Mouse (Mus musculus): Measurements from ENCODE around the gene Ninj2. TPM values are rescaled to one million over a fixed set of nuclear protein-coding genes. Genes with fewer than 3 reads are reported as not detected.

Gene Ninj2
- polyA plus RNA-seq, 1 experiment from 2014 or later, result 0.44 TPM

DNA sequence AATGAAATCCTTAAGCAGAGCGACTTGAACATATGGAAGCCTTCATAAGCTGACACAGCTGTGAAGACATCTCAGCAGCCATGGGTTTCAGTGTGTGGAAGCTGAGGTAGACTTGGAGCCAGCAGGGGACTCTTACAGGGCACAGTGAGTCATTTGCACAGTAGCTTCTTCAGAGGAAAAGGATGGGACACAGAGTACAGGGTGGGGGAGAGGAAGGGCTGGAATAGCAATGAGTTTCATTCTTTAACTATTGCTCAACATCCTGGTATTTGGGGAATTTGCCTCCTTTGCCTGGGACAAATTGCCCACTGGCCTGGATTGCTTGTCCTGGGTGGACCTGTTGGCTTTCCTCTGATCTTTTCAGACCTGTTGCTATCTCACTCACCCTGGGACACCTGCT is 52.3 kb downstream of the Ninj2 start:
- Histone ChIP-seq H3K4me2 (replicated peaks; ENCODE audit: low read depth, low read length) (no peak overlapping the region), H3K36me3 (ENCODE audit: insufficient read depth, low read length) (no peaks in the 10 kb centered on the region), H3K27ac (ENCODE audit: low read length) (peak overlapping the region; percentile 90), H3K27me3 (replicated peaks; ENCODE audit: insufficient read depth, low read length) (no peaks in the 10 kb centered on the region), H3K4me1 (ENCODE audit: insufficient read depth, low read depth, low read length) (peaks cover 15% of the 10 kb centered on the region; the same call in 1 of the 2 replicates), H3K9ac (replicated peaks; ENCODE audit: low read depth) (no peak overlapping the region), H3K4me3 (ENCODE audit: low read depth, low read length) (no peak overlapping the region), H3K9me3 (ENCODE audit: low read length) (no peaks in the 10 kb centered on the region)
- DNase-seq (ENCODE audit: low spot score) (peak; percentile 95), ATAC-seq (peak; percentile 80)
- TF ChIP-seq CTCF (IDR thresholded peaks at IDR 0.05), result peak; percentile 36; the same call in 1 of the 2 replicates
- peak; percentile 100 for TF ChIP-seq EP300 (IDR thresholded peaks at IDR 0.05)
- WGBS, result 48% methylated on average over 1 of the region's 1 CpGs

DNA sequence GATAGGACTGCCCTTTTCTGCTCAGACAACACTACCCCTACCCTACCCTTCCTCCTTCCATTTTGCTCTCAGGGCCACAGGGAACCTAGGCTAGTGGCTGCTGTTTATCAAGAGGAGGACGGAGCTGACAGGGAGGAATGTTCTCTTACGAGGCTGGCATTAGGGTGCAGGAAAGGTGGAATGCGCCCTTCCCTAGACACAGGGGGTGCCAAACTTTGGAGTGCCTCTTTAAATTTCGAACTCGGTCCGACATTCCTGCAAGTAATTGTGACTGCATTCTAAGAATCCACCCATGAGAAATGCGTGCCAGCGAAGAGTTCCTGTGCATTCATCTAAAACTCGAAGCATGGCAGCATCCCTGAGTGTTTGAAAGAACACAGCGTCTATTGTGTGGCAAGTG is 53.5 kb downstream of the Ninj2 start:
- H3K9ac ChIP-seq (replicated peaks; ENCODE audit: low read depth), result no peak overlapping the region
- peak; percentile 88 for DNase-seq (ENCODE audit: low spot score)

DNA sequence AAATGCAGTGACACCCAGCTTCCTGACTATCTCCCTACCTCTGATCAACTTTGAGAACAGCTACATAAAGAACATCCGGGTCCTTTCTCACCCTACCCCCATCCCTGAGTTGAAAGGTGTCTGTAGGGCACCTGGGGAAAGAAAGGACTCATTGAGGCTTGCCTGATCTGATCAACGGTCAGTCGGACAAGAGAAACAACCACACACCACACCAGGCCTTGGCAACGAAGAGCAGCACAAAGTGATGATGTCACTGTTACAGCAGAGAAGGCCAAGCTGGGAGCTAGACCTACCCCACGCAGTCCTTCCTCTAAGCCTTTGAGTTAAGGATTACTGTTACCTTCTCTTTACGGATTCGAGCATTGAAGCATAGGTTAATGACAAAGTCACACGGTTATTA is 54.3 kb downstream of the Ninj2 start:
- H3K4me1 ChIP-seq (ENCODE audit: insufficient read depth, low read depth, low read length), result peaks cover 15% of the 10 kb centered on the region; the same call in 1 of the 2 replicates
- H3K27me3 ChIP-seq (replicated peaks; ENCODE audit: insufficient read depth, low read length), result no peaks in the 10 kb centered on the region
- 75% methylated on average over 8 of the region's 8 CpGs for WGBS
- no peaks in the 10 kb centered on the region for H3K36me3 ChIP-seq (ENCODE audit: insufficient read depth, low read length)
- no peak overlapping the region for H3K4me2 ChIP-seq (replicated peaks; ENCODE audit: low read depth, low read length)
- peak overlapping the region; percentile 90 for H3K27ac ChIP-seq (ENCODE audit: low read length)
- TF ChIP-seq EP300 (IDR thresholded peaks at IDR 0.05) (no peak), CTCF (IDR thresholded peaks at IDR 0.05) (no peak)
- no peak for DNase-seq (ENCODE audit: low spot score)
- no peak for ATAC-seq
- H3K9ac ChIP-seq (replicated peaks; ENCODE audit: low read depth), result no peak overlapping the region
- no peak overlapping the region for H3K4me3 ChIP-seq (ENCODE audit: low read depth, low read length)
- no peaks in the 10 kb centered on the region for H3K9me3 ChIP-seq (ENCODE audit: low read length)

More for the DNA sequence above, 53.5 kb downstream of the Ninj2 start:
- ATAC-seq, result peak; percentile 69
- Histone ChIP-seq H3K9me3 (ENCODE audit: low read length) (no peaks in the 10 kb centered on the region), H3K4me3 (ENCODE audit: low read depth, low read length) (no peak overlapping the region), H3K36me3 (ENCODE audit: insufficient read depth, low read length) (no peaks in the 10 kb centered on the region), H3K27ac (ENCODE audit: low read length) (peak overlapping the region; percentile 90), H3K27me3 (replicated peaks; ENCODE audit: insufficient read depth, low read length) (no peaks in the 10 kb centered on the region), H3K4me2 (replicated peaks; ENCODE audit: low read depth, low read length) (no peak overlapping the region), H3K4me1 (ENCODE audit: insufficient read depth, low read depth, low read length) (peaks cover 15% of the 10 kb centered on the region; the same call in 1 of the 2 replicates)
- TF ChIP-seq CTCF (IDR thresholded peaks at IDR 0.05), result 0 out of 2 replicates have a peak, but pooled peaks have one; percentile 13
- TF ChIP-seq EP300 (IDR thresholded peaks at IDR 0.05), result peak; percentile 99
- 45% methylated on average over 10 of the region's 10 CpGs for WGBS

DNA sequence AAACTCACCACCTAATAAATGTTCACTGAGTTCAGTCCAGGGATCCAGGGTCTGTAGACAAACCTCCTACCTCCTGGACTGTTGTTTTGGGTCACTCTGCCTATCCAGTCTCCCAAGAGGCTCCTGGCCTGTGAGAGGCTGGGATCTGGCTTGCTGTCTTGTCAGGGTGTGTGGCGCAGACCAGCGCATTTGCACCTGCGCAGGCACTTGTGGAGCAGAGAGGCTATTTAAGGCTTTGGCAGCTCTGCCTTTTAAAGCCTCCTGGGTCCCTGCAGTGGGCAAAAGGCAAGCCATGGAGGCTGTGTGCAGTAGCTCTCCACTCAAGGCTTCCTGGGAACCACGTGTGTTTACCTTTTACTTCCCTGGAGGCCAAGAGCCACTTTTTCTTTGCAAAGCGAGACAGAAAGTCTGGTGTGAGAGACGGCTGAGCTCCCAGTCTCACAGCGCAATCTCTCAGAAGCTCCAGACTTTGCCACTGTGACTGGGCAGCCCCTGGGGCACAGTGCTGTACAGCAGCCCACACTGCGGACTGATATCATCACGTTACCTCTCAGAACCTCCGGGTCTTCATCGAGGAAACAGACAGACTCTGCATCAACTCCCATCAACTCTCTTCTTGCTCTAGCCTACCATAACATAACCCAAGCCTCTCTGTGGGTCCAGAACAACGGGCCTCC is 55.7 kb downstream of the Ninj2 start:
- 58% methylated on average over 12 of the region's 12 CpGs for WGBS
- Histone ChIP-seq H3K27ac (ENCODE audit: low read length) (peak overlapping the region; percentile 90), H3K4me3 (ENCODE audit: low read depth, low read length) (no peak overlapping the region), H3K36me3 (ENCODE audit: insufficient read depth, low read length) (no peaks in the 10 kb centered on the region), H3K9me3 (ENCODE audit: low read length) (no peaks in the 10 kb centered on the region), H3K9ac (replicated peaks; ENCODE audit: low read depth) (peak overlapping the region; percentile 23; the same call in 1 of the 2 replicates), H3K4me1 (ENCODE audit: insufficient read depth, low read depth, low read length) (peaks cover 15% of the 10 kb centered on the region; the same call in 1 of the 2 replicates), H3K4me2 (replicated peaks; ENCODE audit: low read depth, low read length) (no peak overlapping the region), H3K27me3 (replicated peaks; ENCODE audit: insufficient read depth, low read length) (no peaks in the 10 kb centered on the region)
- TF ChIP-seq EP300 (IDR thresholded peaks at IDR 0.05) (peak; percentile 89), CTCF (IDR thresholded peaks at IDR 0.05) (no peak)
- ATAC-seq (peak; percentile 78), DNase-seq (ENCODE audit: low spot score) (peak; percentile 89)

DNA sequence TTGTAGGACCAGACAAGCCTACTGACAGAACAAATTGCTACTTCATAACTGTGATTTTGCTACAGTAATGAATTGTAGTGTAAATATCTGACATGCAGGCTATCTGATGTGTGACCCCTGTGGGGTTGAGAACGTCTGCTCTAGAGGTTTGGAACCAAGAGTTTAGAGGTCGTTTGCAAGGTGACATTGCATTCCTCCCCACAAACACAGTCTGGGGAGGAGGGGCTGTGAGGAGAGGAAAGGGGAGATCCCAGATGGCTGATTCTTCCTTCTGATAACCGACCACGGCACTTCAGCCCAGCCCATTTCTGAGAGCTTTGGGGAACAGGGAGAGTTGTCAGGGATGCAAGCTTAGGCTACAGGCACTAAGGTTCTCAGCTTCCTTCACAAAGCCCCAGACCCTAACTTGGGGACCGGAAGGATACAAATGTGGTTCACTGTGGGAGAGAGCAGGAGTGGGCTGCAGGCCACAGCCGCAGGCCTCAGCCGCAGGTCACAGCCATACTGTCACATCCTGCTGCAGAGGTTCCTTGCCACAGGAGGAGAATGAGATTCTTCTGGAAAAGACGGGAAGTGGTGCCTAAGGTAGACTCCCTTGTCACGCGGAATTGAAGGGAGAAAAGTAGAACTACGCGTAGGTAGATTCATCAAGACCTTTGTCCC is 56.4 kb downstream of the Ninj2 start:
- 65% methylated on average over 12 of the region's 12 CpGs for whole genome bisulfite sequencing
- Histone ChIP-seq H3K27me3 (replicated peaks; ENCODE audit: insufficient read depth, low read length) (no peaks in the 10 kb centered on the region), H3K9me3 (ENCODE audit: low read length) (no peaks in the 10 kb centered on the region), H3K4me2 (replicated peaks; ENCODE audit: low read depth, low read length) (no peak overlapping the region), H3K27ac (ENCODE audit: low read length) (peak overlapping the region; percentile 90), H3K4me1 (ENCODE audit: insufficient read depth, low read depth, low read length) (peaks cover 15% of the 10 kb centered on the region; the same call in 1 of the 2 replicates), H3K36me3 (ENCODE audit: insufficient read depth, low read length) (no peaks in the 10 kb centered on the region), H3K4me3 (ENCODE audit: low read depth, low read length) (no peak overlapping the region), H3K9ac (replicated peaks; ENCODE audit: low read depth) (no peak overlapping the region; the same call in 1 of the 2 replicates)
- no peak for TF ChIP-seq CTCF (IDR thresholded peaks at IDR 0.05)
- TF ChIP-seq EP300 (IDR thresholded peaks at IDR 0.05), result no peak
- ATAC-seq (no peak), DNase-seq (ENCODE audit: low spot score) (no peak)

DNA sequence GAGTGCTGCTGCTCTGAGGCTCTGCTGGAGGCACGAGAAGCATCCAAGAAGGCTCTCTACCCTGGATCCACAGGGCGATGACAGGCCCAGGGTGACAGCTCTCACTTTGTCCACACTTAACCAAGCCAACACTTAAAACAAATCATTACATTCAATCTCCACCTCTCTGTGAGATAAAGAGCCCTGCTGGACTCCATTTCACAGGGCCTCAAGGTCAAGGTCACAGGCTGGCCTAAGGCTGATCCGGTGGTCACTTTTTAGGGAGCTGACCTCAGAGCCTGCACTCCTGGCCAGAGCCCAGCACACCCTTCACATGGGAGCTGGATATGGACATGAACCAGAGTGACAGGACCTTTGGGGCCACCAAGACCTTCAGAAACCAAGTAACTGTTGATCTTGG is 57.1 kb downstream of the Ninj2 start:
- H3K9me3 ChIP-seq (ENCODE audit: low read length), result no peaks in the 10 kb centered on the region
- DNase-seq (ENCODE audit: low spot score) (no peak), ATAC-seq (no peak)
- 33% methylated on average over 3 of the region's 3 CpGs for WGBS
- peaks cover 14% of the 10 kb centered on the region; the same call in 1 of the 2 replicates for H3K4me1 ChIP-seq (ENCODE audit: insufficient read depth, low read depth, low read length)
- no peaks in the 10 kb centered on the region for H3K36me3 ChIP-seq (ENCODE audit: insufficient read depth, low read length)
- TF ChIP-seq CTCF (IDR thresholded peaks at IDR 0.05) (no peak), EP300 (IDR thresholded peaks at IDR 0.05) (no peak)
- H3K9ac ChIP-seq (replicated peaks; ENCODE audit: low read depth), result no peak overlapping the region
- H3K4me2 ChIP-seq (replicated peaks; ENCODE audit: low read depth, low read length), result no peak overlapping the region
- H3K27me3 ChIP-seq (replicated peaks; ENCODE audit: insufficient read depth, low read length), result no peaks in the 10 kb centered on the region
- peak overlapping the region; percentile 90 for H3K27ac ChIP-seq (ENCODE audit: low read length)
- H3K4me3 ChIP-seq (ENCODE audit: low read depth, low read length), result no peak overlapping the region
